Mouse (Mus musculus): Measurements from ENCODE around the gene Flywch2. TPM values are rescaled to one million over a fixed set of nuclear protein-coding genes. Genes with fewer than 3 reads are reported as not detected.
A peak's percentile ranks its signal among the peaks of the same experiment; 100 is the strongest.

Flywch2 gene
- polyA plus RNA-seq (2016; fragmentation: Nextera tagmentation; extraction: Ambion mirVana): 47.0 and 47.5 TPM in 2 replicates

DNA sequence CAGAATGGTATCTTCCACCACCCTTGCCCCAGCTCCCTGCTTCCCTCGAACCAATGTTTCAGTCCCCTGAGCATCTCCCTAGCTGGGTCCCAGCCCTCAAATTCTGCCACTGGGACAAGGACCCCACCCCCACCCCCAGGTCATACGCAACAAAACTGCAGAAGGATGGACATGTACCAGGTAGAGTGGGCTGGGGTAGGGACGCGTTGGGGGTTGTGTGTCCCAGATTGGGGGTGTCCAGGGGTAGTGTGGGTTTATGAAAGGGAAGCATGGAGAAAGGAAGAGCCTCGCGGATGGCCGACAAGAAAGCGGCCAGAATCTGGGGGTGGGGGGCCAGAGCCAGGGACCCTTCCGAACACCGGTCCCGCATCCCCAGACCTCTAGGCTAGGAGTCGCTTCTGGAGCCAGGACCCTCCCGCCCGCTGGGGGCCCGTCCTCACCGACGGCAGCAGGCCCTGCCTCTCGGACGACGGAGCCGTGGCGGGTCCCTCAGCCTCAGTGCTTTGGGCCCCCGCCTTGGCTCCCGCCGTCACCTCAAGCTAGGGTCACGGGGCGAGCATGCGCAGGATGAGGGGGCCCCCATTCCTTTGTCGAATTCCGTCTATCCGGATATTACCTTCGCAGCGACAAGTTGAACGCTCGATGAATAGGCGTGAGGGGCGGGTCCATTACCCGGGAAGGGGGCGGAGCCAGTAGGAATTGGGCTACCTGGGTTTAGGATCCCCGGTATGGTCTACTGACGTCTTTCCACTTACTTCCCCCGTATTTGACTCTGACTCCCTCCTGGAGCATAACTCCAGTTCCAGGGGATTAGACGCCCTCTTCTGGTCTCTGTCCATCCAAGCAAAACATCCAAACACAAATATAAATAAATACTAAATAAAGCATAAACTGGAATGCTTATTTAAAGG, at the start of gene Flywch2:
TSS of gene Flywch2 (minus strand) at position 521 of the 911 bp plus-strand sequence.
- peak; percentile 83 for ATAC-seq (ENCODE audit: low FRiP score, low read depth)
- WGBS: 2% methylated on average over 43 of the region's 43 CpGs
- peaks cover 13% of the 10 kb centered on the region for H3K4me1 ChIP-seq
- H3K27me3 ChIP-seq (replicated peaks): no peaks in the 10 kb centered on the region
- H3K4me2 ChIP-seq (replicated peaks): peak within 1 kb of the TSS; percentile 81
- H3K9ac ChIP-seq: peak within 1 kb of the TSS; percentile 75
- no peaks in the 10 kb centered on the region for H3K36me3 ChIP-seq
- H3K4me3 ChIP-seq: peak within 1 kb of the TSS; percentile 62
- peak within 1 kb of the TSS; percentile 72; the same call in 1 of the 2 replicates for H3K27ac ChIP-seq
- H3K9me3 ChIP-seq: no peaks in the 10 kb centered on the region

DNA sequence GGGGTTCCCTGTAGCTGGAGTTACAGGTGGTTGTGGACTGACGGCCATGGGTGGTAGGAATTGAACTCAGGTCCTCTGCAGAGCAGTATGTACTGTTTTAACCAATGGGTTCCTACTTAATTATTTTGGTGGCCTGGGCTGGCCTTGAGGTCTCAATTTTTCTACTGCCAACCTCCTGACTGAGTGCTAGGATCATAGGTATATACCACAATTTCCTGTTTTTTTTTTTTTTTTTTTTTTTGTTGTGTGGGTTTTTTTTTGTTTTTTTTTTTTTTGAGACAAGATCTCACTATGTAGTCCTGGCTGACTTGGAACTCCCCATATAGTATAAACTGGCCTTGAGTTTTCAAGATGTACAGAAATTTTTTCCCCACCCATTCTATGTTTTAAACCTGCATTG, 45.3 kb upstream of the Flywch2 start:
- Histone ChIP-seq H3K4me3 (no peak overlapping the region), H3K9me3 (no peaks in the 10 kb centered on the region), H3K4me2 (replicated peaks) (no peak overlapping the region), H3K27me3 (replicated peaks) (peaks cover 17% of the 10 kb centered on the region), H3K27ac (no peak overlapping the region), H3K9ac (no peak overlapping the region), H3K4me1 (peaks cover 15% of the 10 kb centered on the region), H3K36me3 (peaks cover 9% of the 10 kb centered on the region)
- WGBS: 94% methylated on average over 1 of the region's 1 CpGs
- no peak for ATAC-seq (ENCODE audit: low FRiP score, low read depth)

DNA sequence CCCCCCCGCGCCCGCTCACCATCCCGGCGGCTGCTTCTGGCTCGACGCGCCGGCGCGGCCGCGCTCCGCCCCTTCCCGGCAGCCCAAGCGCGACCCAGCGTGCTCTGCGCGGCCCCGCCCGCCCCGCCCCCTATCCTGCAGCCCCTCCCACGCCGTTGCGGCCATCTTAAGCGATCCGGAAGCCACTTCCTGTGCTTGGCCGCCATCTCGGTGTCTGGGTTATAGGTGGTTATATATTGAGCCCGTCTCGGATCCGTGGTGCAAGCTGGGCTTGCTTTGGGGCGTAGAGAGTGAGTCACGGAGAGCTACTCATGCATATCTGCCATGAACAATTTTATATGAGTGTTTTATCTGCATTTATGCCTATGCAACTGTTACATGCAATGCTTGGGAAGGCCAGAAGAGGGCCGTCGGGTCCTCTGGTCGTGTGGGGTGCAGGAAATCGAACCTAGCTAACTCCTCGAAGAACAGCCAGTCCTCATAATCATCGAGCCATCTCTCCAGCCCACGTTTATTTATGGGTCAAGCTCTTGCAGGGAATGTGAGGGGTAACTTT, 43.3 kb upstream of the Flywch2 start, which contains the start of gene Elob:
TSS of gene Elob (minus strand) at position 73 of the 556 bp plus-strand sequence.
- Histone ChIP-seq H3K9me3 (no peaks in the 10 kb centered on the region), H3K4me2 (replicated peaks) (peak within 1 kb of the TSS; percentile 88), H3K9ac (peak within 1 kb of the TSS; percentile 72), H3K36me3 (peaks cover 29% of the 10 kb centered on the region), H3K4me3 (peak within 1 kb of the TSS; percentile 62), H3K27me3 (replicated peaks) (peaks cover 9% of the 10 kb centered on the region; the same call in 1 of the 2 replicates), H3K27ac (peak within 1 kb of the TSS; percentile 89), H3K4me1 (peaks cover 15% of the 10 kb centered on the region)
- peak; percentile 94 for ATAC-seq (ENCODE audit: low FRiP score, low read depth)
- WGBS: 3% methylated on average over 33 of the region's 42 CpGs

DNA sequence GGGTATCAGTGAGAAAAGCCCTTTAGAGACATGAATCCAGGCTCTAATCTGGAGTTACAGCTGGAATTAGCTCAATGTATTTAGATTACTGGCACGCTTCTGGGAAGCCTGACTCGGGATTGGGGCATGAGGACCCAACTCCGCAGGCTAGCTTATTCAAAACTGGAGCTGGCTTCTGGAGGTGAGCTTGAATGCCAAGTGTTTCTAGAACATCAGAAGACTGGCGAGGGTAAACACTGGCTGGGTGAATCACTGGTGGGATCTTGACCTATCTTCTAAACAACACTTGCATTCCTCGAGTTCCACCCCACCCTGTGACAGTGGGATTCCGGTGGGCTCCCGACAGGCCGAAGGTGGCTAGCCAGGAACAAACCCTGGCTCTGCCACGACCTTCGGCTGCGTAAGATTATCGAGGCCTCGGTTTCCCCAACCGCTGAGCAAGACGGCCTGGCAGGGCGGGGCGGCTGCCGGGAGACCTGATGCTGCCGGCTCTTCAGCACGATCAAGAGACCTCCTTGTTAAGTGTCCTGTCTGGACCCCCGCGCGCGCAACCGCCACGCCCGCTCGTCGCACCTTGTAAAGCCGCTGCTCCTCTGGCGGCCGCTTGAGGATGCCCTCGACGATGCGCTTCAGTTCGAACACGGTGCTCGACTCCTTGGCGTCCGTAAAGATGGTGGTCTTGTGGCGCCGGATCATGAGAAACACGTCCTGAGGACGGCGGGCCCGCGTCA, 42.6 kb upstream of the Flywch2 start:
- Histone ChIP-seq H3K27ac (peak overlapping the region; percentile 89), H3K36me3 (peaks cover 36% of the 10 kb centered on the region), H3K9me3 (no peaks in the 10 kb centered on the region), H3K27me3 (replicated peaks) (peaks cover 9% of the 10 kb centered on the region; the same call in 1 of the 2 replicates), H3K9ac (peak overlapping the region; percentile 72), H3K4me3 (peak overlapping the region; percentile 62), H3K4me2 (replicated peaks) (peak overlapping the region; percentile 88), H3K4me1 (peaks cover 15% of the 10 kb centered on the region)
- ATAC-seq (ENCODE audit: low FRiP score, low read depth): peak; percentile 85
- under 1% methylated on average over 46 of the region's 47 CpGs for WGBS

DNA sequence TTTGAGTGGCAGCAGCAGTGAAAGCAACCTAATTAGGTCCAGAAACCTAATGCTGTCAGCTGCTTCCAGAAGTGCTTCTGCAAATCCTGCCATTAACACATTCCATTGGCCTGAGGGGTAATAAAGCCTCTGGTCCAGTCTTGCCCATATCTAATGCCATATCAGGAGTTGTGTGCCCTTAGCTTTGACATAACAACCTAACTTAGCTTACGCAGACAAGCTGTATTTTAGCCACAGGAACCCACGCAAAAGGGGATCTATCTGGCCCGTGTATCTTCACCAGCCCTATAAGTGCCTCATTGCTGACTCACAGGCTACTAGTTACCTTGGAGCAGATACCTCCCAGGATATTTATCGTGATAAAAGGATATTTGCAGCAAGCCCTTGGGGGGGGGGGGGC, 39.7 kb upstream of the Flywch2 start:
- H3K9me3 ChIP-seq: no peaks in the 10 kb centered on the region
- H3K27me3 ChIP-seq (replicated peaks): no peaks in the 10 kb centered on the region
- ATAC-seq (ENCODE audit: low FRiP score, low read depth): no peak
- H3K4me2 ChIP-seq (replicated peaks): no peak overlapping the region
- no peak overlapping the region for H3K27ac ChIP-seq
- H3K4me1 ChIP-seq: peaks cover 15% of the 10 kb centered on the region
- WGBS: 94% methylated on average over 4 of the region's 4 CpGs
- peaks cover 64% of the 10 kb centered on the region for H3K36me3 ChIP-seq
- H3K4me3 ChIP-seq: no peak overlapping the region
- no peak overlapping the region for H3K9ac ChIP-seq

DNA sequence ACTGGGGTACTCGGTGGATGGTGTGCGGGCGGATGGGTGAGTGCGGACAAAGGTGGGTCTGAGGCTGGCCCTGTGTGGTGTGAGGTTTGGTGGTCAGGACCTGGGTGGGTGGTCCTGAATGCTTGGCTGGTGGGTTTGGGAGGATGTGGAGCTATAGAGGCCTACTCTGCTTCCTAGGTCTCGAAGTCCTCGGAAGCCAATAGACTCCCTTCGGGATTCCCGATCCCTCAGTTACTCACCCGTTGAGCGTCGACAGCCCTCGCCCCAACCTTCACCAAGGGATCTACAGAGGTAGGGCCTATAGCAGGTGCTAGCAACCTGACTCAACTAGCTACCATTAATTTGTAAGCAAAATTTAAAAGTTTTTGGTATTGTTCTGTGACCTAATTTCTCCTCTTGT, 37.7 kb upstream of the Flywch2 start:
- no peak for ATAC-seq (ENCODE audit: low FRiP score, low read depth)
- 0 out of 2 replicates have a peak, but pooled peaks cover 5% of the 10 kb centered on the region for H3K9me3 ChIP-seq
- WGBS: 94% methylated on average over 12 of the region's 12 CpGs
- H3K36me3 ChIP-seq: peaks cover 84% of the 10 kb centered on the region
- no peaks in the 10 kb centered on the region for H3K27me3 ChIP-seq (replicated peaks)
- H3K9ac ChIP-seq: no peak overlapping the region
- no peak overlapping the region for H3K27ac ChIP-seq
- H3K4me1 ChIP-seq: peaks cover 15% of the 10 kb centered on the region
- no peak overlapping the region for H3K4me3 ChIP-seq
- H3K4me2 ChIP-seq (replicated peaks): no peak overlapping the region

DNA sequence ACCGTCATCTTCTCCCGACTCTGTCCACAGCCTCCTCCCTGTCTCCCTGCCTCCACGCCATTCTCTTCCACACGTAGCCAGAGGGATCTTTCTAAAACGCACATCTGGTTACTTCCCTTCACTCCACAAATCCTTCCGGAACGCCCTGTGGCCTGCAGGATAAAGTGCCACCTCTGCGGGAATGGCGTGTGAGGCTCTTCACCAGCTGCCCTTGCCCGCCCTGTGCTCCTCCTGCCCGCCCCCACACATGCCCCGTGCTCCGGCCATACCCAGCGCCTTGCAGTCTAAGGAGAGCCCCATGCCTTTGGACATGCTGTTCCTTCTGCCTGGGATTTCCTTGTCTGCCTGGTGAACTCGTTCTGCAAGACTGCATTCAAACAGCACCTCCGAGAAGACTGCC, 37.1 kb upstream of the Flywch2 start:
- WGBS: 88% methylated on average over 16 of the region's 16 CpGs
- no peak for ATAC-seq (ENCODE audit: low FRiP score, low read depth)
- Histone ChIP-seq H3K36me3 (peaks cover 90% of the 10 kb centered on the region), H3K27me3 (replicated peaks) (no peaks in the 10 kb centered on the region), H3K4me2 (replicated peaks) (no peak overlapping the region), H3K4me1 (peaks cover 12% of the 10 kb centered on the region), H3K9me3 (peaks cover 10% of the 10 kb centered on the region; the same call in 1 of the 2 replicates), H3K9ac (no peak overlapping the region), H3K27ac (no peak overlapping the region), H3K4me3 (no peak overlapping the region)

DNA sequence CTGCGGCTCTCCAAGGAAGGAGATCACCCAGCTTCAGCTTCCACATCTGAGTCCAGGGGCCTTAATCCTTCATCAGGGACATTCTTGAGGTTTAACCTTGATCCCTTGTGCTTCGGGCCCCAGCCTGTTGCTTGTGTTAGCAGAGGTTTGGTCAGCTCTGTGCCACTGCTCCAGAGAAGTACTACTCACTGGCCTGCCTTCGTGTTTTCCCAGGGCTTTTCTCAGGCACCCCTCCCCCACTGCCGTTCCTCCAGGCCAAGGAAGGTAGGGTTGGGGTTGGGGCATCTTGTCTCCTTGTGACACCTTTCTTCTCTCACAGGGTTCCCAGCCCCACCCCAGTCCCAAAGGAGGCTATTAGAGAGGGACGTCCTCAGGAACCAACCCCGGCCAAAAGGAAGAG, 36.2 kb upstream of the Flywch2 start:
- H3K4me1 ChIP-seq: peaks cover 3% of the 10 kb centered on the region
- H3K27ac ChIP-seq: no peak overlapping the region
- H3K36me3 ChIP-seq: peaks cover 98% of the 10 kb centered on the region
- no peaks in the 10 kb centered on the region for H3K27me3 ChIP-seq (replicated peaks)
- no peak overlapping the region for H3K4me3 ChIP-seq
- no peak for ATAC-seq (ENCODE audit: low FRiP score, low read depth)
- no peak overlapping the region for H3K4me2 ChIP-seq (replicated peaks)
- H3K9ac ChIP-seq: no peak overlapping the region
- 82% methylated on average over 6 of the region's 6 CpGs for WGBS
- H3K9me3 ChIP-seq: peaks cover 17% of the 10 kb centered on the region; the same call in 1 of the 2 replicates

DNA sequence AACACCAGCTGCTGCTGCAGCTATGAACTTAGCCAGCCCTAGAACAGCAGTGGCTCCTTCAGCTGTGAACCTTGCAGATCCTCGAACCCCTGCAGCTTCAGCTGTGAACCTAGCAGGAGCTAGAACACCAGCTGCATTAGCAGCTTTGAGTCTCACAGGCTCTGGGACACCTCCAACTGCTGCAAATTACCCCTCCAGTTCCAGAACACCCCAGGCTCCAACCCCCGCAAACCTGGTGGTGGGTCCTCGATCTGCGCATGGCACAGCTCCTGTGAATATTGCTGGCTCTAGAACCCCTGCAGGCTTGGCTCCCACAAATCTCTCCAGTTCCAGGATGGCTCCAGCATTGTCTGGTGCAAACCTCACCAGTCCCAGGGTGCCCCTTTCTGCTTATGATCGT, 34.9 kb upstream of the Flywch2 start:
- Histone ChIP-seq H3K36me3 (peaks cover 99% of the 10 kb centered on the region), H3K4me1 (no peaks in the 10 kb centered on the region), H3K27me3 (replicated peaks) (no peaks in the 10 kb centered on the region), H3K4me2 (replicated peaks) (no peak overlapping the region), H3K9ac (no peak overlapping the region), H3K27ac (no peak overlapping the region), H3K9me3 (peaks cover 25% of the 10 kb centered on the region; the same call in 1 of the 2 replicates), H3K4me3 (no peak overlapping the region)
- WGBS: 98% methylated on average over 5 of the region's 5 CpGs
- no peak for ATAC-seq (ENCODE audit: low FRiP score, low read depth)

DNA sequence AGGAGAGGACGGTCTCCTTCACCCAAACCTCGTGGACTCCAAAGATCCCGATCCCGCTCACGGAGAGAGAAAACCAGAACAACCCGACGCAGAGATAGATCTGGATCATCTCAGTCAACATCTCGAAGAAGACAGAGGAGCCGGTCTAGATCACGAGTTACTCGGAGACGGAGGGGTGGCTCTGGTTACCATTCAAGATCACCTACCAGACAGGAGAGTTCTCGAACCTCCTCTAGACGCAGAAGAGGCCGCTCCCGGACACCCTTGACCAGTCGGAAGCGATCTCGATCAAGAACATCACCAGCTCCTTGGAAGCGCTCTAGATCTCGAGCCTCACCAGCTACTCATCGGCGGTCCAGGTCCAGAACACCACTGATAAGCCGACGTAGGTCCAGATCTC, 33.4 kb upstream of the Flywch2 start:
- 97% methylated on average over 25 of the region's 25 CpGs for WGBS
- H3K4me3 ChIP-seq: no peak overlapping the region
- H3K4me1 ChIP-seq: no peaks in the 10 kb centered on the region
- no peak overlapping the region for H3K9ac ChIP-seq
- H3K4me2 ChIP-seq (replicated peaks): no peak overlapping the region
- H3K9me3 ChIP-seq: peaks cover 33% of the 10 kb centered on the region; the same call in 1 of the 2 replicates
- H3K27ac ChIP-seq: no peak overlapping the region
- ATAC-seq (ENCODE audit: low FRiP score, low read depth): no peak
- H3K36me3 ChIP-seq: peaks cover 99% of the 10 kb centered on the region
- H3K27me3 ChIP-seq (replicated peaks): no peaks in the 10 kb centered on the region

DNA sequence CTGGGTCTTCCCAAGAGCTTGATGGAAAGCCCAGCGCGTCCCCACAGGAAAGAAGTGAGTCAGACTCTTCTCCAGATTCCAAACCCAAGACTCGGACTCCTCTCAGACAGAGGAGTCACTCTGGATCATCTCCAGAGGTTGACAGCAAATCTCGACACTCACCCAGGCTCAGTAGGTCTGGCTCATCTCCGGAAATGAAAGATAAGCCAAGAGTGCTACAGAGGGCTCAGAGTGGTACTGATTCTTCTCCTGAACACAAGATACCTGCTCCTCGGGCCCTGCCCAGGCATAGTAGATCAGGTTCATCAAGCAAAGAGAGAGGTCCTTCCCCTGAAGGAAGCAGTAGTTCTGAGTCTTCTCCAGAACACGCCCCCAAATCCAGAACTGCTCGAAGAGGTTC, 32.7 kb upstream of the Flywch2 start:
- Histone ChIP-seq H3K4me3 (no peak overlapping the region), H3K27ac (no peak overlapping the region), H3K9me3 (peaks cover 33% of the 10 kb centered on the region; the same call in 1 of the 2 replicates), H3K36me3 (peaks cover 100% of the 10 kb centered on the region), H3K27me3 (replicated peaks) (no peaks in the 10 kb centered on the region), H3K9ac (no peak overlapping the region), H3K4me1 (no peaks in the 10 kb centered on the region), H3K4me2 (replicated peaks) (no peak overlapping the region)
- 99% methylated on average over 8 of the region's 8 CpGs for WGBS
- no peak for ATAC-seq (ENCODE audit: low FRiP score, low read depth)

DNA sequence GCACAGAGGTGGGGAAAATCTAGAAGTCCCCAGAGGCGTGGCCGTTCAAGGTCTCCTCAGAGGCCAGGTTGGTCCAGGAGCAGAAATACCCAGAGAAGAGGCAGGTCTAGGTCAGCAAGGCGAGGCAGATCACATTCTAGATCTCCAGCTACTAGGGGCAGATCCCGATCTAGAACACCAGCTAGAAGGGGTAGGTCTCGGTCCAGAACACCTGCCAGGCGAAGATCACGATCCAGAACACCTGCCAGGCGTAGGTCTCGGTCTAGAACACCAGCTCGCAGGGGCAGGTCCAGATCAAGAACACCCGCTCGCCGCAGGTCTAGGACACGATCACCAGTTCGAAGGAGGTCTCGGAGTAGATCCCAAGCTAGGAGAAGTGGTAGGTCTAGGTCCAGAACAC, 29.8 kb upstream of the Flywch2 start:
- ATAC-seq (ENCODE audit: low FRiP score, low read depth): no peak
- H3K9me3 ChIP-seq: peaks cover 33% of the 10 kb centered on the region; the same call in 1 of the 2 replicates
- H3K4me3 ChIP-seq: no peak overlapping the region
- H3K27me3 ChIP-seq (replicated peaks): no peaks in the 10 kb centered on the region
- WGBS: 98% methylated on average over 16 of the region's 16 CpGs
- H3K4me1 ChIP-seq: no peaks in the 10 kb centered on the region
- H3K9ac ChIP-seq: no peak overlapping the region
- H3K36me3 ChIP-seq: peaks cover 96% of the 10 kb centered on the region
- no peak overlapping the region for H3K4me2 ChIP-seq (replicated peaks)
- no peak overlapping the region for H3K27ac ChIP-seq

Data from neural tube, embryonic 12.5 days (tissue).